Mouse (Mus musculus) layer of hippocampus, postnatal 10 days (tissue): ENCODE data around the gene Dock8. TPM values are rescaled to one million over a fixed set of nuclear protein-coding genes. Genes with fewer than 3 reads are reported as not detected.

Source experiments
- DNase-seq, 2 experiments: peaks; one replicate each; pipeline ENCODE4 v3.0.0; 2021; ENCODE audit warnings: low spot score in 2 of 2
- total RNA-seq, 2 experiments: library from RNA; stranded (reverse); gene quantifications; 2 replicates each; pipeline ENCODE4 v1.2.3; 2021

Dock8 gene
- total RNA-seq, 2 experiments from 2014 or later = 2.5 to 4.2 TPM

GRCm38 (mm10) chr19:25111591-25112233 is 112.4 kb downstream of the Dock8 start:
- no peak for DNase-seq

GRCm38 (mm10) chr19:25116981-25117380 is 117.6 kb downstream of the Dock8 start:
- DNase-seq = no peak

DNA sequence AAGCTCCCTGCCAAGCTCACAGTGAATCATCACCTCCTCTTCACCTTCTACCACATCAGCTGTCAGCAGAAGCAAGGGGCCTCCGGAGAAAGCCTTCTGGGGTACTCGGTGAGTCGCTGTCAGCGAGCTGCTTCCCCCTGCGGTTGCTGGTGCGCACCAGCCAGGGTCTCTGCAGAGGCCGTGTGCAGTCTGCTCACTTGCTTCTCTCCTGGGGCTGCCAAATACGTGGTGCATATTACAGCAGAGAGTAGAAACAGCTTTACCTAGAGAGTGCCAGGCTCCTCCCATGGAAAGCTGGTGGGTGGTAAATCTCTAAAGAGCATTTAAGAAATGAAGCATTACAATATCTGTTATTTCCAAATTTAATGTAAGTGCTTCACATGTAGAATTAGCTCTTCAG is 123.1 kb downstream of the Dock8 start:
- peak; percentile 14 to 21 for DNase-seq

GRCm38 (mm10) chr19:25123031-25123430 is 123.7 kb downstream of the Dock8 start:
- DNase-seq = peak; percentile 16 to 27

DNA sequence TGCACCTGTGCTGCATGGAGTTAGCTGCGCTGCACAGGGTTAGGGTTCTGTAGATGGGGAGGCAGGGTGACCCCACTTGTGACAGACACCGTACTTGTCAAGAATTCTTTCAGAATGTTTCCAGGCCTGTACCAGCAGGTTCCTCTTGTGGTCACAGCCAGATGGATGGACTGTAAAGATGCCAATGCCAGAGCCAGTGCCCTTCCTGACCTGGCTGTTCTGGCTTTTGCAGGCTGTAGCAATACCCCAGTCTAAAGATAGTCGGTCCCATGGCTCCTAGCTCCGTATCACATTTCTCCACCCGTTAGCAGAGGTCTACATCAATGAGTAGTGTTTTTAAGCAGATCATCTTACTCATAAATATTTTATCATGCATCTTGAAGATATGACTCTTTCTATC is 124.1 kb downstream of the Dock8 start:
- DNase-seq = no peak

DNA sequence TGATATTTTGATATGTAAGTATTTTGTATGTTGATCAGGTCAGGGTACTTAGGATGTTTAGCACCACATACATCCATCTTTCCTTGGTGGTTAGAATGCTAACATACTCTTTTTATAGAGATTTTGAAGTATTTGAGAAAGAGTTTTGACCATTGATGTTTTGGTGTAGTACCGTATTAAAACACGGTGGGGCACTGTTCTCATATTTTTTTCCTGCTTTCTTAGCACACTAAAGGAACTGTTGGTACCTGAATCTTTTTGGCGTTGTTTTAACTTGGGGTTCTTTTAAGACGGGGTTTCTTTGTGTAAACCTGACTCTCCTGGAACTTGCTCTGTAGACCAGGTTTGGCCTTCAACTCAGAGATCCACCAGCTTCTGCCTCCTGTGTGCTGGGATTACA is 133.0 kb downstream of the Dock8 start:
- DNase-seq = peak; percentile 39 to 43

- DNase-seq = no peak
These were observed 134.6 kb downstream of the Dock8 start for GRCm38 (mm10) chr19:25133959-25134358.

GRCm38 (mm10) chr19:25136171-25136570 is 136.8 kb downstream of the Dock8 start:
- no peak for DNase-seq

GRCm38 (mm10) chr19:25137907-25138820 is 138.8 kb downstream of the Dock8 start:
- no peak for DNase-seq

GRCm38 (mm10) chr19:25144110-25145028 is 145.0 kb downstream of the Dock8 start:
- peak; percentile 59 to 70 for DNase-seq

DNA sequence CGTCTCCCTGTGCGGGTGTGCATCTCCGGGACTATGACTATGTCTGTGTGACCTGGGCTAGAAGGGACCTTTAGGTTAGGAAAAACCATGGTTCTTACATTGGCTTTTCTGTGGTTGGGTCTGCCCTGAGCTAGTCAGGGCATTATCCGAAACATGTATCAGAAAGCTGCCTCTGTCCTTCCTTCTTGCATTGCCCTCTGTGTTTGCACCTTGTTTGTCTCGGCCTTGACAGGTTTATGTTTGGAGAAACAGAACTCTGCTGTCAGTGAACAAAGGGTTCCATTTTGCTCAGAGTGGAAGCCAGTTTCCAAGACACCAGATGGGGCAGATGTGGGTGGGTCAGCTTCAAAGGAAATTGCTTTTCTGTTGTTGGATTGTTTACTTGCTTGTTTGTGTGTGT is 145.8 kb downstream of the Dock8 start:
- peak in 1 of 2 experiments; percentile 18 for DNase-seq

DNA sequence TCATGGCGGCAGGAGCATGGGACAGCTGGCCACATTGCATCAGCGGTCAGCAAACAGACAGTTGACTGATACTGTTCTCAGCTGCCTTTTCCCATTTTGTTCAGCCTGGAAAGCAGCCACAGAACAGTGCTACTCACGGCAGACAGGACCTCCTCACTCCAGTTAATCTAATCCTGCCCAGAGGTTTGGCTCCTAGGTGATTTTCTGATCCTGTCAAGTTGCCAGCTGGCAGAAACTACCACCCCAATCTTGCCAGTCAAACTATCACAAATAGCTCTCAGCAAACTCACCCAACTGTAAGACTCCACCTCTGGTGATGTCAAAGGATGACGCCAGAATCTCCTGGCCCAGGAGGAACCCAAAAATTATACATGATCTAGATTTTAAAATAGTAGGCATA is 146.8 kb downstream of the Dock8 start:
- peak in 1 of 2 experiments; percentile 18 for DNase-seq

DNA sequence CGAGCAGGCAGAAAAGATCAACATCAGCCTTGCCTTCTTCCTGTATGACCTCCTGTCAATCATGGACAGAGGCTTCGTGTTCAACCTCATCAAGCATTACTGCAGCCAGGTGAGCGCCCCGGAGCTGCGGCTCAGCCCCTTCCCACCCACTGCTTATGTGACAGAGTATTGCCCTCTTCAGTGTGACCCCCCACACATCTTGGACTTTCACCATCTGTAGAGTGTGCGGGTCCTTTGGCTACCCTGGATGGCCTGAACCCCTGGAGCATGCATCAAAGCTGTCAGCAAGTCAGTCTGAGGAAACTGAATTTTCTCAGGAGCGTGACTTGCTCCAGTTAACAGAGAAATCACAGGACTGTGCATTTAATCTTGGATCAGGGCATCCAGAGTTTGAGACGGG is 150.5 kb downstream of the Dock8 start:
- DNase-seq = no peak

DNA sequence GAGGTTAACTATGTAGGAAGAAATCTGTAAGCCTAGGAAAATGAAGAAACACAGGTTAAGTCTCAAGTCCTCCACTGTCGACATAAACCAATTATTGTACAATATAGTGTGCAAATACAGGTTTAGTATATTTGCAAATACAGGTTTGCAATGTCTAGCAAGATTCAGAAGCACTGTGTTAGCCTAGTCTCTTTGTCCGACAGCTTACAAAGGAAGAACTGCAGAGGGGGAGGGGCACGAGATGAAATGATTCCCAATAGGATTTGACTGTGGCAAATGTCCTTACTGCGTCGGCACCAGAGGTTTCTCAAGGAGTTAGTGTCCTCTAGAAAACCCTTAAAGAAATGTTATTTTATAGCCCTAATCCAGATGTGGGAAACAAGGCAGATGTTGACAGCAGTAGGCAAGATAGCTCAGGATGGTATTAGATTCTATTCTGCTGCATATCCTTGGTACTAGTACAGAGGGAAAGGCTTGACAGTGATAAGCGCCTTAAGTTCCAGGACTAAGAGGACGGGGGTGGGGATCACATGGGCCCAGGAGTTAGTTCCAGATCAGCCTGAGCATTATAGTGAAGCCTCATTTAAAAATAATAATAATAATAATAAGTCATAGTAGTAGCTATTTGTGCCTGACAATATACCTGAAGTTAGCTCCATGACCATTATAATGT is 155.3 kb downstream of the Dock8 start:
- DNase-seq = no peak

DNA sequence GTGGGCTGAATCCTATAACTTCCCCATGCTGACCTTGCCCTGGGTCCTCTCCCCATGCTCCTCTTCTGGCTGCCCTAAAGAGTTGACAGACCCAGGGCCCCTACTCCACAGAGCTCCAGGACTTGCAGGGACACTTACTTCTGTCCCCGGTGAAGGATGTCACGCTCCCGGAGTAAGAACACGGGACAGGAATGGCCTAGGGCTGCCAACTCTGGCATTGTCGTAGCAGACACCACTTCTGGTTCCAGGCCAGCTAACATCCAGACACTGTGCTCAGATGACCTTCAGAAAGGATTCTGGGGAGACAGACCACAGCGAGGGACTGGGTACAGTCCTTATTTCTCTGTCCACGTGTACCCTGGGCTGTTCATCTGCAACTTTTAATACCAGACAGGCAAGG is 155.9 kb downstream of the Dock8 start:
- DNase-seq = no peak

GRCm38 (mm10) chr19:25155709-25156108 is 156.4 kb downstream of the Dock8 start:
- no peak for DNase-seq

- DNase-seq = no peak
These were observed 162.9 kb downstream of the Dock8 start for GRCm38 (mm10) chr19:25162270-25162669.

GRCm38 (mm10) chr19:25163426-25163825 is 164.1 kb downstream of the Dock8 start:
- DNase-seq = no peak

DNA sequence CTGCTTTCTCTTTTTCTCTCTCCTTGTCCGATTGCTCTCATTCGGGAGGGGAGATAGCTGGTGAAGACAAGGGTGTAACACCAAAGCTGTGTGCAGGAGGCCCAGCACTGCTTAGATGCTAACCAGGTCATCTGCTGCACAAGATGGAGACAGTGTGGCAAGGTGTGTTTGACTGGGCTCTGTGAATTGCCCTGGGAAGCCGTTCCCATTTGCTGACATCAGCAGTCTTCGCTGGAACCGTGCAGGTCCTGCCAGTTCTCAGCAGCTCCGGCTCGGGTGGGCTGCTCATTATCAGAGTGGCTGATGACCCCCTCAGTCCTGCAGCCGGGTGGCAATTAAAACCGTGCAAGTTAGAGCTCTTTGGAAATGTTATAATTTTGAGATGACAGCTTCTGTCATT is 167.1 kb downstream of the Dock8 start:
- no peak for DNase-seq

- no peak for DNase-seq
These were observed 172.1 kb downstream of the Dock8 start for GRCm38 (mm10) chr19:25171395-25171794.

DNA sequence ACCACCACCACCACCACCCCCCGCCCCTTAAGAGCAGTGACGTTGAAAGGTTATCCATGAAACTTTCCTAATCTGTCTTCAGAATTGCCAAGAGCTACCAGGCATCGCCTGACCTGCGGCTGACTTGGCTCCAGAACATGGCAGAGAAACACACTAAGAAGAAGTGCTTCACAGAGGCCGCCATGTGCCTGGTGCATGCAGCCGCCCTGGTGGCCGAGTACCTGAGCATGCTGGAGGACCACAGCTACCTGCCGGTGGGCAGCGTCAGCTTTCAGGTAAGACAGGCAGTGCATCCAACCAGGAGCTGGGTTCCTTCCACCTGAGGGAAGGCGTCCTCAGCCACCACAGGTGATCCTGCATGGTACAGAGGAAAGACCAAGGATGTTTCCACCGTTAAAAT is 177.4 kb downstream of the Dock8 start:
- no peak for DNase-seq
